Mouse (Mus musculus): ENCODE results near the gene 6030408B16Rik. TPM values are rescaled to one million over a fixed set of nuclear protein-coding genes. Genes with fewer than 3 reads are reported as not detected.
A peak's percentile ranks its signal among the peaks of the same experiment; 100 is the strongest.

The 6030408B16Rik gene
- total RNA-seq, 2 experiments from 2014 or later, result 0.56 TPM; not detected in 1

DNA sequence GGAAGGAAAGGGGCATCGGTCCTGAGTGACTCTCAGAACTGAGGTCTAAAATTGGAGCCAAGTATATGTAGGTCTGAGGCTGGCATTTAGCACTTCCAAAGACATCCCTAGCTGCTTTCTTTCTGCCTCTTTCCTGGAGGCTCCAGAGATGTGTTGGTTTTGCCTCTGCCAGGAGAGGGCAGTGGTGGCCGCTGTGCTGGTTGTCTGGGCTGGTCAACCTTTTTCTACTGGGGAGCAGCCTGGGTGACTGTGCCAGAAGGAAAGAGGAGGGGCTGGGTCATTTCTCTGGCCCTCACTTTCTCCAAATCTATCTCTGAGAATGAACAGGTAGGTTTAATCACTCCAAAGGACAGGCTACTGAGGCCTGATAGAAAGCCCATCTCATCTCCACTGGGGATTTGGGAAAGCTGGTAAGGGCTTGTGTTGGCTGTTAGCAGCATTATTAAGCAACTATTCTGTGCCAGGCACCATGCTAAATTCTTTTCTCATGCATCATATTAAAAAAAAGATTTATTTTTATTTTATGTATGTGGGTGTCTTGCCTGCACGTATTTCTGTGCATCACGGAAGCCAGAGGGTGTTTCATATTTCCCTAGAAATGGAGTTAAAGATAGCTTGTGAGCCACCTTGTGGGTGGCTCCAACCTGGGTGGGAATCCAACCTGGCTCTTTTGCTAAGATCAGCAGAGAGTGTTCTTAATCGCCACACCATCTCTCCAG, 48.9 kb downstream of the 6030408B16Rik start:
- DNase-seq, result peak; percentile 34
- intact Hi-C loops (cut with DNase I), result loop anchor here (5.0 to 10.0 kb wide), 2 partner anchors 163 to 640 kb away; no protein-coding TSS in a partner anchor

Other genes starting within 250 kb of the 6030408B16Rik start
- gene Gm47841, start 245.8 kb upstream of the 6030408B16Rik start, total RNA-seq (2021), result not detected
- gene Fignl2, start 214.6 kb upstream of the 6030408B16Rik start, total RNA-seq (2021), result 1 to 10 TPM in 1 of 2 experiments, under 1 TPM in 1; 0.70 to 1.0 TPM
- not detected for gene Ankrd33, start 177.5 kb upstream of the 6030408B16Rik start, total RNA-seq (2021)
- 1 to 10 TPM; 8.4 to 9.7 TPM for gene Acvrl1, start 164.7 kb upstream of the 6030408B16Rik start, total RNA-seq (2021)
- gene Acvr1b, start 119.1 kb upstream of the 6030408B16Rik start, total RNA-seq (2021), result 10 to 100 TPM; 96.1 to 98.6 TPM
- 10 to 100 TPM; 12.3 to 13.5 TPM for gene Grasp, start 69.0 kb upstream of the 6030408B16Rik start, total RNA-seq (2021)
- gene Nr4a1, start 38.9 kb upstream of the 6030408B16Rik start, total RNA-seq (2021), result 10 to 100 TPM; 20.1 to 22.6 TPM
- 10 to 100 TPM; 36.5 to 37.1 TPM for gene Atg101, start 8.9 kb upstream of the 6030408B16Rik start, total RNA-seq (2021)
- gene Krt80, start 77.0 kb downstream of the 6030408B16Rik start, total RNA-seq (2021), result under 1 TPM; 0.46 to 0.60 TPM
- gene Krt7, start 117.8 kb downstream of the 6030408B16Rik start, total RNA-seq (2021), result under 1 TPM in 1 of 2 experiments, not detected in 1; 0.16 TPM
- gene Krt87, start 145.6 kb downstream of the 6030408B16Rik start, total RNA-seq (2021), result under 1 TPM; 0.24 to 0.38 TPM
- not detected for gene Krt88, start 154.5 kb downstream of the 6030408B16Rik start, total RNA-seq (2021)
- gene Krt81, start 170.5 kb downstream of the 6030408B16Rik start, total RNA-seq (2021), result not detected
- not detected for gene Krt86, start 180.3 kb downstream of the 6030408B16Rik start, total RNA-seq (2021)
- gene Krt83, start 198.3 kb downstream of the 6030408B16Rik start, total RNA-seq (2021), result not detected
- not detected for gene Gm49425, start 224.0 kb downstream of the 6030408B16Rik start, total RNA-seq (2021)
- not detected for gene Krt84, start 239.6 kb downstream of the 6030408B16Rik start, total RNA-seq (2021)